Mouse (Mus musculus) thymus, adult 2 months (tissue): ENCODE data around the gene Gpr149. TPM values are rescaled to one million over a fixed set of nuclear protein-coding genes. Genes with fewer than 3 reads are reported as not detected.

Experiments used
- DNase-seq: peaks from one replicate; pipeline ENCODE4 v3.0.0; 2021
- H3K27ac ChIP-seq: fragments of 200-500 bp; 2 replicates; pipeline ENCODE4 v1.5.1; 2012; ENCODE audit warnings: low read length, control low read depth; ENCODE audit not compliant: control insufficient read depth, insufficient read depth
- H3K27me3 ChIP-seq: fragments of 200-500 bp; 2 replicates; pipeline ENCODE4 v1.6.1; 2012; ENCODE audit warnings: mild to moderate bottlenecking, low read length, moderate library complexity, mixed read lengths; ENCODE audit not compliant: control insufficient read depth, insufficient read depth
- H3K36me3 ChIP-seq: fragments of 200-500 bp; 2 replicates; pipeline ENCODE4 v1.6.1; 2012; ENCODE audit warnings: mild to moderate bottlenecking, low read length, moderate library complexity; ENCODE audit not compliant: control insufficient read depth, insufficient read depth
- H3K4me1 ChIP-seq: fragments of 200-500 bp; replicated peaks from 2 replicates; pipeline ENCODE4 v1.6.1; 2012; ENCODE audit warnings: low read length; ENCODE audit not compliant: control insufficient read depth, insufficient read depth
- H3K4me3 ChIP-seq: fragments of 200-500 bp; 2 replicates; pipeline ENCODE4 v1.5.1; 2012; ENCODE audit warnings: mild to moderate bottlenecking, low read length, control low read depth, moderate library complexity; ENCODE audit not compliant: control insufficient read depth, insufficient read depth
- CTCF ChIP-seq: fragments of 200-500 bp; IDR thresholded peaks from 2 replicates; pipeline ENCODE4 v1.5.1; 2012; ENCODE audit warnings: mild to moderate bottlenecking, control low read depth, low read length, moderate library complexity, borderline replicate concordance; ENCODE audit not compliant: control insufficient read depth, poor library complexity, insufficient read depth; ENCODE audit errors: extremely low read depth
- POLR2A ChIP-seq: fragments of 200-500 bp; IDR thresholded peaks from 2 replicates; pipeline ENCODE4 v1.6.1; 2012; ENCODE audit warnings: mild to moderate bottlenecking, low read length, control low read depth, moderate library complexity; ENCODE audit not compliant: control insufficient read depth, poor library complexity, insufficient read depth; ENCODE audit errors: extremely low read depth
- WGBS: fragments of 180-500 bp; shearing (Covaris S2); methylation state at CpG from one replicate; pipeline ENCODE4 v1.1.7; 2018; 5-methylcytosine and 5-hydroxymethylcytosine counted together
- polyA plus RNA-seq: library from polyadenylated mRNA; depleted of rRNA; stranded (reverse); fragments of >200 nt; gene quantifications from 2 replicates; pipeline ENCODE4 v1.2.3, GENCODE M21; 2012; rRNA removed

Gpr149 gene
- polyA plus RNA-seq = not detected in 2 replicates

DNA sequence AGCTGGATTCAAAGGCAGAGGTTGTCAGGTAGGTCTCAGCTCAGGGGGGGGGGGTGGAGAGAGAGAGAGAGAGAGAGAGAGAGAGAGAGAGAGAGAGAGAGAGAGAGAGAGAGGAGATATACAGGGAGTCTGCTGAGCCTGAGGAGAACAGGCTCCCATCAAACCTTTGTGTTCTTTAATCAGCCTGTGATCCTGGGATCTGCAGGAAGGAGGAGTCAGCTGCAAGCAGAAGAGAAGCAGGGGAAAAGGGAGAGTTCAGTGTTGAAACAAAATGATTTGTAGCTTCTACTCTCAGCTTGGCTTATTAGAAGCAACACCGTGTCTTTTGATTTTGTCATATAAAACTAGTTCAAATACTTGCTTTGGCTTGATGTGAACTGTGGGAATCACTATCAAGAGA, at the start of gene Gpr149:
Gpr149 (minus strand) TSS at position 168 of the 400 bp plus-strand sequence.
- 89% methylated on average over 1 of the region's 1 CpGs for WGBS
- TF ChIP-seq POLR2A (no peak), CTCF (no peak)
- H3K36me3 ChIP-seq = no peaks in the 10 kb centered on the region
- no peaks in the 10 kb centered on the region for H3K27me3 ChIP-seq
- H3K4me3 ChIP-seq = no peak within 1 kb of the TSS
- no peak within 1 kb of the TSS for H3K27ac ChIP-seq
- DNase-seq = no peak
- no peaks in the 10 kb centered on the region for H3K4me1 ChIP-seq

GRCm38 (mm10) chr3:62650551-62650950, 45.6 kb upstream of the Gpr149 start:
- DNase-seq = no peak
- no peak for TF ChIP-seq CTCF
- TF ChIP-seq POLR2A = no peak
- no peak overlapping the region for H3K27ac ChIP-seq
- H3K36me3 ChIP-seq = no peaks in the 10 kb centered on the region
- no peaks in the 10 kb centered on the region for H3K27me3 ChIP-seq
- WGBS = 97% methylated on average over 1 of the region's 1 CpGs
- no peak overlapping the region for H3K4me3 ChIP-seq
- H3K4me1 ChIP-seq = no peaks in the 10 kb centered on the region

GRCm38 (mm10) chr3:62610861-62611260, 5.9 kb upstream of the Gpr149 start:
- Histone ChIP-seq H3K36me3 (no peaks in the 10 kb centered on the region), H3K4me3 (no peak overlapping the region), H3K4me1 (no peaks in the 10 kb centered on the region), H3K27ac (no peak overlapping the region), H3K27me3 (no peaks in the 10 kb centered on the region)
- no peak for DNase-seq
- 65% methylated on average over 3 of the region's 3 CpGs for WGBS
- TF ChIP-seq CTCF = no peak
- TF ChIP-seq POLR2A = no peak

DNA sequence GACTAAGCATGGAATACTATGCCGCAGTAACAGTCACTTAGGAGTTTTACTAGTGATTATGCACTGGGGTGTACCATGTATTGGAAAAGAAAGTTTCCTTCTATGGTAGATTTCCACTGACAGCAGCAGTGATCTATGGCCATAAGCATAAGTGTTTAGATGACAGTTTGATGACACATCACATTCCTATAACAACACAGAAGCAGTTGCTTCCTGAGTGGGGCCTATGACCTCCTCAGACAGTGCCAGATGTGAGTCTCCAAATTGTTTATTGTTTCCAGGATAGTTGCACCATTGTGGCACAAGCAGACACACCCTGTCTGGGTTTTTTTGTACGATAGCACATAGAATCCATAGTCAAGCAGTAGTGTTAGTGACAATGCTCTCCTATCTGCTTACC, 991 bp upstream of the Gpr149 start:
- TF ChIP-seq CTCF (no peak), POLR2A (no peak)
- WGBS = 88% methylated on average over 2 of the region's 2 CpGs
- Histone ChIP-seq H3K4me1 (no peaks in the 10 kb centered on the region), H3K36me3 (no peaks in the 10 kb centered on the region), H3K27ac (no peak overlapping the region), H3K27me3 (no peaks in the 10 kb centered on the region), H3K4me3 (no peak overlapping the region)
- no peak for DNase-seq

- no peaks in the 10 kb centered on the region for H3K4me1 ChIP-seq
- H3K4me3 ChIP-seq = no peak overlapping the region
- WGBS = 17% methylated on average over 10 of the region's 10 CpGs
- DNase-seq = no peak
- TF ChIP-seq CTCF (no peak), POLR2A (no peak)
- no peaks in the 10 kb centered on the region for H3K27me3 ChIP-seq
- H3K36me3 ChIP-seq = no peaks in the 10 kb centered on the region
- H3K27ac ChIP-seq = no peak overlapping the region
Observed at GRCm38 (mm10) chr3:62604047-62604391, 921 bp downstream of the Gpr149 start.

GRCm38 (mm10) chr3:62603231-62604046, 1.5 kb downstream of the Gpr149 start:
- Histone ChIP-seq H3K36me3 (no peaks in the 10 kb centered on the region), H3K27ac (no peak overlapping the region), H3K4me3 (no peak overlapping the region), H3K4me1 (no peaks in the 10 kb centered on the region), H3K27me3 (no peaks in the 10 kb centered on the region)
- DNase-seq = no peak
- no peak for TF ChIP-seq POLR2A
- TF ChIP-seq CTCF = no peak
- WGBS = 2% methylated on average over 40 of the region's 40 CpGs
